Mouse (Mus musculus): ENCODE measurements at regions not wholly inside any gene's neighbourhood (a gene's known extent, or its start where the extent isn't known, plus 50 kb on each side); places are given as distances from the start of the nearest gene placed in this dataset.

- peak; percentile 7 for DNase-seq (ENCODE audit: low read depth, low spot score)
These were observed 96.1 kb downstream of the Cct6b start for GRCm38 (mm10) chr11:82668026-82668425.

- DNase-seq (ENCODE audit: low read depth, low spot score), result no peak
These were observed 100.0 kb downstream of the Cct6b start for GRCm38 (mm10) chr11:82664076-82664475.

GRCm38 (mm10) chr11:82662086-82662485 is 102.0 kb downstream of the Cct6b start:
- DNase-seq (ENCODE audit: low read depth, low spot score), result no peak

DNA sequence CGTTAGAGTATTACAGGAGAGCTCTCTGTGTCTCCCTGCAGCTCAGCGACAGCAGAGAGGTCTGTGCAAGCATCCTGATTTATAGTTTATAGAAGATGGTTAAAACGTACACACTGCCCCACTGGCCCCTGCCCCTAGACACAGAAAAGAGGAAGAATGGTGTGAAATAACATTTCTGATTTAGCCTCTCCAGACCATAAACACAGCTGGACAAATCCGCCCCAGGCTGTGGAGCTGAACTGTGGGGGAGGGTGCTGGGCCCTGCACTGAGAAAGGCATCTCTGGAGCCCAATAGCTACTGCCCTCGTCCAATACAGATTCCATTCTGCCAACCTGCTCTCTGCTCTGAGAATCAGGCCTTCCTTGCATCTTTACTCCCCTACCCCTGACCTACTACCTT is 112.4 kb downstream of the Cct6b start:
- no peak for DNase-seq (ENCODE audit: low read depth, low spot score)

DNA sequence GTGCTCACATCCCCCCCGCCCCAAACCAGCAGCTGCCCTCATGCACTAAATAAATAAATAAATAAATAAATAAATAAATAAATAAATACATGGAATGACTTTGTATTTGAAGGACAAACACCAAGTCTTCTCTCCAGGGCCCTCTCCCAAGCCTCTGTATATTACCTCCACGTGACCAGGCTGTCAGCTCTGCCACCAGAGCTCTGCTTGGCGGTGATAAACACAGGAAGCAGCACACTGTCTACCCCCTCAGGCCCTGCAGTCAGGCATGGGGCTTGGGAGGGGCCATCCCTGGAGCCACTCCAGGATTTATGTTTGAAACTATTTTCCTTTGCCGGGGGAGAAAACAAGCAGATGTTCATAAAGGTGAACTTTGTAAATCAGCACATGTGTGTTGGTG is 125.6 kb downstream of the Cct6b start:
- no peak for DNase-seq (ENCODE audit: low read depth, low spot score)

DNA sequence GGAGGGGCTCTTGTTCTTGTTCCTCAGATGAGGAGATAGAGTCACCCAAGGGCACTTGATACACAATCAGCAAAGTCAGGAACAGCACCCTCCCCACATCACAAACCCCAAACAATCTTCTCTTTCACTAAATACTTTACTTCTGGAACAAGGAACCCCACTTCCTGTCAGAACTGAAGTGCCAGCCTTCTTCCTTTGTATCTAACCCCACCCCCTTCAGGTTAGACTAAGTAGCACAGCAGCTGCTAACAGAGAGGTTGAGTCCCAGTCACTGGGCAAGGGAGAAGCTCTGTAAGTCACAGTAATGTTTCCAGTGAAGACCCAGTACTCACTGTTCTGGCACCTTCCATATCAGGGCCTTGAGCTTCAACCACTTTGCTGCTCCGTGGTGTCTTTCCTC is 131.9 kb downstream of the Cct6b start:
- no peak for DNase-seq (ENCODE audit: low read depth, low spot score)

GRCm38 (mm10) chr11:82631387-82631786 is 132.7 kb downstream of the Cct6b start:
- DNase-seq (ENCODE audit: low read depth, low spot score), result no peak

- DNase-seq (ENCODE audit: low read depth, low spot score), result no peak
These were observed 137.5 kb downstream of the Cct6b start for GRCm38 (mm10) chr11:82626501-82627111.

DNA sequence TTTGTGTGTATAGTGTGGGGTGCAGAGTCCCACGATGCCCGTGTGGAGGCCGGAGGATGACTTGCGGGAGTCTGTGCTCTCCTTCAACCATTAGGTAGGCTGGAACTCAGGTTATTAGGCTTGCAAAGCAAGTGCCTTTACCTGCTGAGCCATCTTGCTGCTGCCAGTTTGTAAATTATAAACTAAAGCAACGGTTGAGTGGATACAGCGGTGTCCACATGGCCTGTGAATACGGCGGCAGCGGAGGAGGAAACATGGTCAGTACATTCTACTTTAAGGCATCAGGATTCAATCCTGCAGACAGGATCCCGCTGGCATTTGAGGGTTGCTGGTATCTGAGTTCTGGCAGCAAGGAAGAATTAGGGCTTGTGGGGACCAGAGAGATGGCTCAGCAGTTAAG is 143.1 kb downstream of the Cct6b start:
- no peak for DNase-seq (ENCODE audit: low read depth, low spot score)

DNA sequence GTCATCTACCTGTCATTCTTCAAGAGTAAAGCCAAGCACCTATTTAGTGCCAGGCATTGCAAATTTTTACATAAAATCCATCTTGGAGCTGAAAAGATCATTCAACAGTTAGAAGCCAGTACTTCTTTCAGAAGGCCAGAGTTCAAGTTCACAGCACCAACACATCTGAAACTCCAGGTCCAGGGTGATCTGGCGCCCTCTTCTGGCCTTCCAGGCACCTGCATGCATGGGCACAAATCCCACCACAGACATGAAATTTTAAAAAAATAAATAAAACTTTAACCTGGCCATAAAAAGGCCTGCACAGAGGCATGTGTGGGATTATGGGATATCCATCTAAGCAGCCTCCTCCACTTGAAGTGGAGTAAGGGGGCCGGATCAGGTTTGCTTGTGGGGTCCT is 144.7 kb downstream of the Cct6b start:
- DNase-seq (ENCODE audit: low read depth, low spot score), result no peak

GRCm38 (mm10) chr11:82618457-82618856 is 145.7 kb downstream of the Cct6b start:
- no peak for DNase-seq (ENCODE audit: low read depth, low spot score)

DNA sequence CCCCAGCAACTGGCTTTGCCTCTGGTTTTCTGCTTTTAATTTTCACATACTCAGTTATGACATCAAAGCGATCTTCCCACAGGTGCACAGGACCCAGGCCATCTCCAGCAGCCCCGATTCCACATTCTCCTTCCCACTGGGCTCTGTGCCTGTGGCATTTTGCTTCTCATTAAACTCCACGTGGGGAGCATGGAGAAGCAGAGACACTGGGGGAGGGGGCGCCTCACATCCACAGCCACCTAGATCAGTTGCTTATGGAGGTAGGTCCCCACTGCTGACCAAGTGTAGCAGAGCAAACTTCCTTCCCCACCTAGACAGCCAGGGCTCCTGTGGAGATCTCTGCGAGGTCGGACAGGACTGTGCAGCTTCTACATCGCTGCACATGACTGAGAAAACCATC is 147.3 kb downstream of the Cct6b start:
- DNase-seq (ENCODE audit: low read depth, low spot score), result no peak

GRCm38 (mm10) chr11:82614356-82614755 is 149.8 kb downstream of the Cct6b start:
- no peak for DNase-seq (ENCODE audit: low read depth, low spot score)

DNA sequence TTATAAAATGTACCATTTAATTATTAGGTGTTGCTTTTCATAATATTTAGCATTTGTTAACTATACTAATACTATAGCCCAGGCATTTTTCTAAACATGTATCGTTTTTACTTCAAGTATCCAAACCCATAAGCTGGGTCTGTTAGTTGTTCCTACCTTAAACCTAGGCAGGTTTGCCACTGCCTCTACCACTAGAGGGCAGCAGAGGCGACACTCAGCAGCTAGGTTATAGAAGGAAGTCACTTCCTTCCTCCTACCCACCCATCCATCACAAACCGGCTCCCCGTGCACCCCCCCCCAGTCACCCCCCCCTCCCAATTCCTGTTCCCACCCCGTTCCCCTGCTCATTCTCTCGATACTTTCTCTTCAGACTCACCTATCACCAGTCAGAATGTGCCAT is 150.6 kb downstream of the Cct6b start:
- DNase-seq (ENCODE audit: low read depth, low spot score), result peak; percentile 19

GRCm38 (mm10) chr11:82612026-82612425 is 152.1 kb downstream of the Cct6b start:
- peak; percentile 30 for DNase-seq (ENCODE audit: low read depth, low spot score)

DNA sequence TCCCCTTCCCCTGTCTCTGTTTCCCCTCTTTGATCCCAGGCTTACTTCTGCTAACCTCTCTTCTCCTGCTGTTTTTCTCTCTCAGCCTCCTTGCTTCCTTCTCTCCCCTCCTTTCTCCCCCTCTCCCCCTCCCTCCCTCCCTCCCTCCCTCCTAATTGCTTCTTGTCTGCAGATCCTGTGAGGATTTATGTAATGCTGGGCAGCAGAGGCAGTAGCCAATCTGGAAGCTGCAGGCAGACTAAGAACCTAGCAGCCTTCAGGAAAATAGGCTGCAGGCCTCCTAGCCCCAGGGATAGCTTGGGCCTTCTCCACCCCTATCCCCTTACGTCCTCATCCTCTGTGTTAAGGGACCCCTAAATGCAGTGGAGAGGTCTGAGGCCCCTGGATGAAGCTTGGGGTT is 155.2 kb downstream of the Cct6b start:
- DNase-seq (ENCODE audit: low read depth, low spot score), result no peak

DNA sequence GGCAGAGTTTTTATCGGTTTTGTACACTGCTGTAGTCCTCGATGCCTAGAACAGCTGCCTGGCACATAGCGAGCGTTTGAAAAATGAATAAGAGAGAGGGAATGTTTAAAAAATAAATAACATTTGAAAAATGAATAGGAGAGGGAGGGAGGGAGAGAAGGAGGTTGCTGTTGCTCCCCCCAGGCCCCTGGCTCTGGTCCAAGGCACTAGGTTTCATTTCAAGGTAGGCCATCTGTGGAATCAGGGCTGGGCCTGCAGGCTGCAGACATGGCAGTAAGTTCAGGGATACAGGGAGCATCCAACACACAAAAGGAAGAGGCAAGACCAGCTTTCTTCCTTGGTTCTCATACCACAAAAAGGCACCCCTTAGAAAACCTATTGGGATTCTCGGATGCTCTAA is 156.5 kb downstream of the Cct6b start:
- no peak for DNase-seq (ENCODE audit: low read depth, low spot score)

DNA sequence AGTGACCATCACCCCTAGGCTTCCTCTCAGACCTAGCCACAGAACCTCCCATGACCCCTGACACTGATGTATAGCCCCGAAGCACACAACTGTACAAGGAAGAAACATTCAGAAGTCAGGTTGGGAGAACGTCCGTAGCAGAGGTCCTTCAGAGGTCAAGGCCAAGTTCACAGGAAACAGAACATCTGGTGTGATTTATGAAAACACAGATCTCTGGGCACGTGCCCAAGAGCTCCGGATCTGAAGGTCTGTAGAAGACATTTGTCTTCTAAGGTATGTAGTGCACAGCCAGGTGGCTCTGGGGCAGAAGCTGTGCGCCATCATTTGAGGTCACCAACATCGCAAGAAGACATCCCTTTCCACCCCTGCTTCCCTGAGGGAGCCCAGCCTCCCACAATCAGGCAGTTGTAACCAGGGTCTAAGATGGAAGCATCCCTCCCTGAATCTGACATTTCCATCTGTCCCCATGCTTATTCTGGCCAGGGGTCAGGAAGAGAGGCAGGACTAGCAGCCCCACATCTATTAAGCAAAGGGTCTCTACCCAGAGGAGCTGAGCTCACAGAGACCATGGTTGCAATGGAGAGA is 159.8 kb downstream of the Cct6b start:
- DNase-seq (ENCODE audit: low read depth, low spot score), result no peak

DNA sequence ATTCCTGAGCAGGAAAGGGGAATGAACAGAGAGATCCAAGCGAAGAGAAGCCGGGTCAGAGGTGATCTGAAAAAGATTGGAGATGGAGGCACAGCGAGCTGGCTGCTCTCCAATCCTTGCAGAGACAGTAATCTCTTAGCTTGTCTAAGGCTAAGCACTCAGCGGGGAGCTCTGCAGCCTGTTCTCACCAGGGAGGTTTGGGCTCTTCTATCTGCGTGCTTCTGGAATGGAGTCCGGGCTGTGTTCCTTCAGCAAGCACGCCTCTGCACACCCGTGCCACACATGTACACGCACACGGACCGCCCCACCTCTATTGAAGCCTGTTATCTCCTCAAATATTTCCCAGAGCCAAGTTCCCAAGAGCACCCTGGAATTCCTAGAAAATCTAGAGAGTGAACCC is 161.3 kb downstream of the Cct6b start:
- DNase-seq (ENCODE audit: low read depth, low spot score), result no peak

DNA sequence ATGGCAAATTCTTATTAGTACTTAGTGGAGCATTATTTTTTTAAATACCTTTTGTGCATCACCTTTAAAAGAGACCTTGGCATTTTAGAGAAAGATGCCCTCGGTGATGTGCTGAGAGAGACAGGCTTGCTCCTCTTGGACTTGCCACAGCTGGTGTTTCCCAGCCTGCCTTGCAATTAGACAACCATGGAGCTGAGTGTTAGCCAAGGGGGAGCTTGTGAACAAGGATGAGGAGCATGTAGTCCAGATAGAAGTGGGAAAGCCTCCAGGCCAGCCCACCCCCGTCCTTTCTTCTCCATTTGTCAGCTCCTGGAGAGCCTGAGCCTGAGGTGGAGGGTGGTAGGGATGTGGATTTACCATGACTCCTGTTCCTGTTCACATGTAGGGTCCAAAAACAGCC is 161.9 kb downstream of the Cct6b start:
- no peak for DNase-seq (ENCODE audit: low read depth, low spot score)

GRCm38 (mm10) chr11:82600151-82600550 is 164.0 kb downstream of the Cct6b start:
- DNase-seq (ENCODE audit: low read depth, low spot score), result no peak

GRCm38 (mm10) chr11:82597757-82598156 is 166.4 kb downstream of the Cct6b start:
- no peak for DNase-seq (ENCODE audit: low read depth, low spot score)

DNA sequence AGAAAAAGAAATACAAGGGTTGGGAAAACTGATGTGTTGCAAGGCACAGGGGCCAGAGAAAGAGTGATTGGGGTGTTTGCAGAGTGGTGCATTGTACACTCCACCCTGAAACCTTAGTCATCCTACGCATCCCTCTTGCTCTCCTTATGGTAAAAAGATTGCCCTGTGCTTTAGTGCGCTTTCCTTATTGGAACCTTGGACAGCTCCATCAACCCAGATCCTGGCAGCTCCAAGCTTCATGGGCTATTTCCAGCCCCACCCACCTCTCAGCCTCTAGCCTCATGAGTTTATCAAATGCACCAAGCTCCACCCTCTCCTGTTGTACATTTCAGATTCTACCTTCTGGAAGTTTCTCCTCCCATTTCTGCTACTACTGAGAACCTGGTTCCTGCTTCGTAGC is 167.3 kb downstream of the Cct6b start:
- no peak for DNase-seq (ENCODE audit: low read depth, low spot score)

DNA sequence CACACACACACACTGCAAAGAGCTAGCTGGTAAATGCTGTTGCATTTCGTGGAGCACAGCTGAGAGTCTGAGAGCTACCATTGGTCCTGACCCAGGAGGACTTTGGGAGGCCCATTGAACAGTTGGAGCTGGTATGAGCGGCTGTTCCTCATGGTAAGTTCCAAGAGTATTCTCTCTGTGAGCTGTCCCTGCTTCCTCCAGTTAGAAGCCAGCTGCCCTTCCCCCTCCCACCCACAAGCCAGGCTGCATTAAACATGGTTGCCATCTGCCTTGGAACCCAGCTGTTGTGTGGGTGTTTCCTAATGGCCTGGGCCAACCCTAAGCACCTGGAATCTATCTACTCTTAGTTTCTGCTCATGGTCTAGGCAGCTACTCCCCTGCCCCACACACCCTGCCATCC is 174.4 kb downstream of the Cct6b start:
- DNase-seq (ENCODE audit: low read depth, low spot score), result no peak
